Mouse (Mus musculus): ENCODE measurements around the gene Mrpl21.

Gene Mrpl21

DNA sequence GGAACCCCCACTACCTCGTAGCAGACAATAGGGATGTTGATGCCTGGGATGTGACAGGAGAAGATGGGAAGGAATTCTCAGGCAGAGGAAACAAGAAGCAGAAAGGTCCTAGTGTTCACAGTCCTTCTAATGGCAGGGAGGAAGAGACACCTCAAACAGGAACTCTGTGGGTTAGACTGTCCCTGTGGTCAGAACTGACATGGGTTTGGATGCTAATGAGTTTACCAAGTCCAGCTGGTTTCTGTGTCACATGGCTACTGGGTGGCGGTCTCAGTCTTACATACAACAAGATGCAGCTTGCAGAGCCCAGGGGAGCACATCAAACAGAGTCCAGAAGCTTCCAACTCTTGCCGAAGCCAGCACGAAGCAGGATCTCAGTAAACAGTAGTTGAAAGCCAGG, 21.3 kb downstream of the Mrpl21 start:
- no peak for DNase-seq

DNA sequence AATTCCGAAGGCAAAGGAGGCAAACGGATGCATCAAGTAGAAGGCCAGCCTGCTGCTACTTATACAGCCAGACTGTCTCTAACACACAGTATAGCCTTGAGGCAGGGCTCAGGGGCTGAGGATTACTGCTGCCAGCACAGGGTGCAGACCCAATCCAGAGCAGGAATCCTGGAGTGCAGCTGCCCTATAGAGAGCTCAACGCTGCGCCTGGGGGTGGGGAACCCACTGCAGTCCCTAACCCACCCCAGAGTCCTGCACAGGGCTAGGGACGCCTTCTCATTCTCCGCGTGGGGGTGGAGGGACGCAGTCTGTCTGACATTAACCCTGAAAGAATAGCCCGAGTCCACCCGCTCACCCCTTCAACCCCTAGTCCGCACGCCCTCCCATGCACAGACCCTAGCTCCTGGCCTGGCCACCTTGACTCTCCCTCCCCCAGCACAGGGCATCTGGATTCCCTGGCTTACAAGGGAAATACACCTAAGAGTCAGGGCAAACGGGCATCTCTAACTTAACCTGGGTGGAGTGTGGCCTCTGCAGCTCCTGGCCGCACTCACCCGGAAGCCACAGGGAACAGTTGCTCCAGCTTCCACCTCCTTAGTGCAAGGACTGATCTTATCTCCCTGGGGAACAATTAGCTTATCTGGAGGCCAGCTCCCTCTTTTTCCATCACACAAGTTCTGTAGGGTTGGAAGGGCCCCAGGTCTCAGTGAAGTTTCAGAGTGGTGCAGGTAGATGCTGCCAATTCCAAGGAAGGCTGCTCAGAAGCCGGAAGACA, 24.7 kb downstream of the Mrpl21 start:
- no peak for DNase-seq

- no peak for DNase-seq
Measured at GRCm38 (mm10) chr19:3319341-3319740, 36.6 kb downstream of the Mrpl21 start.

DNA sequence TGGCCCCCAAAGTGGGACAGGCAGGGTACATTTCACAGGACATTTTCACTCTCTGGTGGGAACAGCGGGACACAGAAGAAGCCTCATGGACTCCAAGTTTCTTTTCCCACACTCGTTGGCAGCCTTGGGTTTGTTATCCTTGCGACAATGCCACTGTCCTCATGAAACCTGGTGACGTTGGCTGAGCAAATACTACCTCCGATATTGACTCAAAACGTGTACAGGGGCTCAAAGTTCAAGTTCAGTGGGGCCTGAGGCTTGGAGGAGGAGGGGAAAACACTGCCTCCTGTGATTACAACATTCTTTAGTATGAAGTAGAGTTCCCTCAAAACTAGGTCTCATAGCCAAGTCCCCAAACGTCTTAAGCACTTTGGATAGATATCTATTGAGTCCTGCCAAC, 37.4 kb downstream of the Mrpl21 start:
- no peak for DNase-seq

- no peak for DNase-seq
Measured at GRCm38 (mm10) chr19:3320801-3321200, 38.1 kb downstream of the Mrpl21 start.

DNA sequence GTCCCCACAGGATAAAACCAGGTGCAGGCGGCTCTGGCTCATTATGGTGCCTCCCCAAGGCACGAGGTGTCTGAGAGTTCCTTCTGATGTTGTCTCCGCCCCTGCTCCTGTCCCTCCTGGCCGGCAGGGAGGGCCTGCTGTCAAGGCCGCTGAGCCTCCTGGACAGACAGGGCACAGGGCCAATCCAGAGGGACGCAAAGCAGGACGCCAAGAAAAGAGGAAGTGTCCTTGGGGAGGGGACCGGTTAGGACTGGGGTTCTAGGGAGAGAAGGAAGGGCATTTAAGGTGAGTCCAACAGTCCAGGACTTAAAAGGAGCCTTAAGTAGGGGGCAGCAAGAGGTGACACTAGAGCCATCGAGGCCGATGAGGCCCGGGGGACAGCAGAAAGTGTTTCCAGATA, 38.9 kb downstream of the Mrpl21 start:
- DNase-seq: no peak

DNA sequence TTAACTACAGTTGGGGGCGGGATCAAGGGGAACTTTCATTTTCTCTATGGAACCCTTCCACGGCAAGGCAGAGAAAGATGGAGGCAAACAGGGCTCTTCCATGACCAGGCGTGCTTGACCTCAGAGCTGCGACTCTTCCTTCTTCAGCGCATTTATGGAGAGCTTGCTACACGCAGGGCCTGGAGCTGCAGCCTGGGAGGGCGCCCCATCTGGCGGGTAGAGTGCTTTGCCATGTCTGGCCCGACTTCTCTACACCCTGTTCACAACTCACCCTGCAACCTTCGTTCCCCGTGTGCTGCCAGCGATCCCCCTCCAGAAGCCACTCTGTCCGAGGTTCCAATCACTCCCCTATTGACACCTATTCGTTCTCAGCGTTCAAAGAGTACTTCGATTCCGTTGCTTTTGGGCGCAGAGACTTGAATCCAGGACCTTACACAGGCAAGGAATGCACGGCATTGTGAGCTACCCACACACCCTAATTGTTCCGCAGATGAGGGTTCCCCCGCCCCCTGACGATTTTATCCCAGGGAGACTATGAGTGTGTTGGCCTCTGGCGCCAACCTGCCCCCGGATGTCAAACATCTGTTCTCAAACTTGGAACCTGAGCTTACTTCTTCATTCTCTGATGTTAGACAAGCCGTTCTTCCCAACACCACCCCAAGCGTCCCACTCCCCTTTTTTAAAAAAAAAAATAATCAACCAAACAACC, 39.7 kb downstream of the Mrpl21 start, which contains the start of gene Cpt1a:
TSS of gene Cpt1a (plus strand) at position 74 of the 709 bp plus-strand sequence.
- DNase-seq: peak; percentile 4

- peak; percentile 20 for DNase-seq
Measured at GRCm38 (mm10) chr19:3323201-3323621, 40.5 kb downstream of the Mrpl21 start.

DNA sequence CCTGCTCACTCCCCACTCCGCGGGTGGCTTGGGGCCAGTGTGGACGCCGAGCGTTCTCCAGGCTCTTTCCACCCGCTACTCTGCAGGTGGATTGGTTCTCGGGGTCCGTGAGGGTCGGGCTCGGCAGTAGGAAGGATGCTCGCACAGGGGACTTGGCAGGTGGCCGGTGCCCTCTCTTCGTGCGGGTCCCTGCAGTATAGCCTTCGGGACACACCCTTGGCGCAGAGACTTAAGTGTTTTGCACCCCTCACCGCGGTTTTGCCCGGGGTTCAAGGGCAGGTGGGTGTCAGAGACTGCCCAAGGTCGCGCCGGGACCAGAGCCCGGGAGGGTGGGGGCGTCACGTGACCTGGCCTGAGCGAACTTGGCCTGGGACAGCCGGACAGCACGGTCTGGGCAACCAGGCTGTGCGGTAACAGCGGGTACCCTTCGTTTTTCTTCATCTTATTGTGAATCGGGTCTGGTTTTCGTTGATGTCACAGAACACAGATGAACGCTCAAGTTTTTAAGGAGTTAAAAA, 41.1 kb downstream of the Mrpl21 start:
- peak; percentile 21 for DNase-seq

- peak; percentile 9 for DNase-seq
Measured at GRCm38 (mm10) chr19:3324271-3324811, 41.6 kb downstream of the Mrpl21 start.

GRCm38 (mm10) chr19:3324931-3325711, 42.4 kb downstream of the Mrpl21 start:
- peak; percentile 33 for DNase-seq

DNA sequence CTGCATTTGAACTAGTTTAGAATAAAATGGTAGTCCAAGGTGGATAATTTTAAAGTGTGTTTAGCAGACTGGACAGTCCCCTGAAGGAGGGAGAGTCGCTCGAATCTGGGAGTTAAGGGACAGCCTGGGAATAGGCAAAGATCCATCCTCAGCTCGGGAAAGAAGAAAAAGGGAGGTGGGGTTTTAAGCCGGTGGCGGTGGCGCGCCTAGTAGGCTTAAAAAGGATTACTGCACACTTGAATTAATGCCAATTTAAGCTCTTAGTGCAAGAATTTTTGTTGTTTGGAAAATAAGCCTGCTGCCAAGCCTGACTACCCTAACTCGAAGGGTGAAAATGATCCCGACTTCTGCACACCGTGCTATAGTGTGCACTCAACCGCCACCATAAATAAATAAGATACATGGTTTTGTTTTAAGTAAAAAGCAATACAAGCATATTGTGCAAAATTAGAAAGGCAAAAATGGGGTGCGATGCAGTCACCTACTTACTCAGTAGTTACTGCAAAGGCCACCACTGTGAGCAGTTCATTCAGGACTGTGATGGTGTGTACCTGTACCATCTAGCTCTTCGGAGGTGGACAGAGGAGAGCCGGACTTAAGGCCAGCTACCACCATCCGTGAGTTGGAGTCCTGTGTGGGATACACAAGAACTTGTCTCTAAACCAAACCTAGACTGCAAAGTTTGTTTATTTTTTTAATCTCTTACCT, 43.2 kb downstream of the Mrpl21 start:
- no peak for DNase-seq

DNA sequence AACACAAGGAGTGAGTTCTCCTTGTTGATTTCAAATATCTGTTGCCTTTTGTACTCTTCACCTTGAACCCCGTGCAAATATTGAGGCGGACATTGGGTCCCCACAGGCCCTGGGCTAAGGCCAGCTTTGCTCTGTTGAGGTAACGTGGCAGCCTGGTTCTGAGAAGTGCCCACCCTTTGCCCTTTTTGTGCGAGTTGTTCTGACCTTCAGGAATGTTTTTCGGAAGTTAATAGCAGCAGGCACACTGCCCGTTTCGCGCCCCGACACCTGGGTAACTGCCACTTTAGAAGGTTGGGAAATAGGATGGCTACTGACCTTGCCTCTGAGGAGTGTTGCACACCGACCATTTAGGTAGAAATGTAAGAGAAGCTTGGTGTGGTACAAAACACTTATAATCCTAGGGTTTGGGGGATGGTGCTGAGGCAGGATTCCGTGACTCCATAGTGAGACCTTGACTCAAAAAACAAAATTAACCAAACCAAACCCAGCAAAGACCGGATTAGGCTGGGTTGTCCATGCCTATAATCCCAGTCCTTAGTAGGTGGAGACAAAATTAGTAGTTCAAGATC, 43.9 kb downstream of the Mrpl21 start:
- no peak for DNase-seq

DNA sequence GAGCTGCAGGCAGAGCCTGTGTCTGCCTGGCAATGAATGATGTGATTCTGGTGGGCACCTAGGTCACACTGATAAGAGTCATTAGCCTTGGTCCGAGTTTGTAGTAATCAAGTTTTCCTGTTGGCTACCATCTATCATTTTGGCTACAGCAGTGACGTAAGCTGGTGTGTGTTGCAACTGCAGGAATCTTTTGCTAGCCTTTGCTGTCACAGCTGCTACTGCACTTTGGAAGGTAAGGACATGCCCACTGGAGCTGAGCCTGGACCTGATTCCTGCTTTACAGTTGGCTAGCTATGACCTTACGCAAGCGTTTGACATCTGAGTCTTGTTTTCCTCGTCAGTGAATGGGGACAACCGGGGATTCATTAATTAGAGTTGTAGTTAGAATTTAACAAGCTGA, 50.5 kb downstream of the Mrpl21 start:
- DNase-seq: no peak

GRCm38 (mm10) chr19:3333694-3334515, 51.2 kb downstream of the Mrpl21 start:
- no peak for DNase-seq

GRCm38 (mm10) chr19:3334550-3334949, 51.8 kb downstream of the Mrpl21 start:
- DNase-seq: no peak

DNA sequence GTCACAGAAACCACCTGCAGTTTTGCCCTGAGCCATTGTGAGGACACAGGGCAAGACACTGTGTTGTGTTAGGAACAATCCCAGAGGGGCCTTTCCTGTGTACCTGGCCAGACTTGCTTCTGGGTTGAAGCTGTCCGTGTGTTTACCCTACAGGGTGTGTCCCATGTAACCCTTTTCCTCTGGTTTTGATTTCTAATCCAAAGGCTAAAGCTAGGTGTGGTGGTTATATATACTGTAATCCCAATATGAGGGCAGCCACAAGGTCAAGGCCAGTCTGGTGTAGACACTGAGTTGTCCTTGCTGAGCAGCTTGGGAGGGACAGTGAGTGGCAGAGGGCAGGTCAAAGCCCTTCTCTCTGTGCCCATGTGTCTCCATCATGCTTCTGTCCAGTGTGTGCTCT, 53.2 kb downstream of the Mrpl21 start:
- DNase-seq: no peak

GRCm38 (mm10) chr19:3336485-3337255, 54.0 kb downstream of the Mrpl21 start:
- DNase-seq: no peak

GRCm38 (mm10) chr19:3339187-3339586, 56.5 kb downstream of the Mrpl21 start:
- DNase-seq: no peak

- DNase-seq: no peak
Measured at GRCm38 (mm10) chr19:3341021-3341420, 58.3 kb downstream of the Mrpl21 start.

All from cerebellum, adult 8-10 months (tissue).